Mouse (Mus musculus): ENCODE data around the gene Eya2. TPM values are rescaled to one million over a fixed set of nuclear protein-coding genes. Genes with fewer than 3 reads are reported as not detected.

Gene Eya2
- polyA plus RNA-seq, 1 experiment from 2014 or later, result 0.16 TPM

DNA sequence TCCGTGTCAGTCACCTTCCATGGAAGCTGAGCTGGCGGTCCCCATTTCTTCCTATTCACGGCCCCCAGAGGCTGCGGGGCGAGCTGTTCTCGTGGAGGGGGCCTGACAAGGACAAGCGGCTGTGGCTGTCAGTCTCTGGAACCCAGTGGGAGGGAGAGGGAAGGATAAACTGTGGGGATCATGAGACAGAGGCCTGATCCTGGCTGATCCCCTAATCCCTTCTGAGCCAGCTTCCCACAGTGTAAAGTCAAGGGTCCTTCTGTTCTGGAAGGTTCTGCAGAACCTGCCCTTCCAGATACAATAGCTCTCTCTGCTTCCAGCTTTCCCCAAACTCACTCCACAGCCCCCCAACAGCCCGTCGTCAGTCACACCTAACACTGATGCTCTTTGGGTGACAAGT is 40.8 kb upstream of the Eya2 start:
- no peak overlapping the region for H3K9ac ChIP-seq (ENCODE audit: low read depth, low read length)
- no peaks in the 10 kb centered on the region for H3K27me3 ChIP-seq (replicated peaks; ENCODE audit: control insufficient read depth, insufficient read depth, low read length)
- no peaks in the 10 kb centered on the region for H3K4me1 ChIP-seq (replicated peaks; ENCODE audit: control insufficient read depth, insufficient read depth, low read length)
- no peak overlapping the region for H3K4me3 ChIP-seq (ENCODE audit: low read depth, low read length)
- no peak overlapping the region for H3K4me2 ChIP-seq (replicated peaks; ENCODE audit: low read depth)
- TF ChIP-seq CTCF (IDR thresholded peaks at IDR 0.05; ENCODE audit: low read depth), result no peak
- no peaks in the 10 kb centered on the region for H3K9me3 ChIP-seq (ENCODE audit: control insufficient read depth)
- H3K36me3 ChIP-seq (ENCODE audit: control insufficient read depth, insufficient read depth), result no peaks in the 10 kb centered on the region
- no peak overlapping the region for H3K27ac ChIP-seq (ENCODE audit: low read depth, low read length)
- WGBS, result 74% methylated on average over 9 of the region's 9 CpGs
- ATAC-seq, result no peak

DNA sequence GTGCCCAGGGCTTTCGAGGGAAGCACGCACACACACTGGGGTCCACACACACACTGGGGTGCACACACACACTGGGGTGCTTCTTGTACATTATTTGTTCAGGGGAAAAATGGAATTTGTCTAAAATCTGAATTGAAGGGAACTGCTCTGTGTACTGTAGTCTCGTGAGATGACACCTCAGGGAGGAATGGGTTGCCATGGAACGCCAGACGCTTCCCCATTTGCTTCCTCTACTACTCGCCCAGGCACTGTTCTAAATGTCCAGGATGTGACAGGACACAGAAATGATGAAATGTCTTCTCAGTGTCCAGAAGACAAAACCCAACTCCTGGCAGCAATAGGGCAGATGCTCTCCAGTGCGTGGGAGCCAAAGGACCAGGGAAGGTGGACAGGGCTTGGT is 37.6 kb upstream of the Eya2 start:
- Histone ChIP-seq H3K27ac (ENCODE audit: low read depth, low read length) (no peak overlapping the region), H3K4me1 (replicated peaks; ENCODE audit: control insufficient read depth, insufficient read depth, low read length) (no peaks in the 10 kb centered on the region), H3K27me3 (replicated peaks; ENCODE audit: control insufficient read depth, insufficient read depth, low read length) (no peaks in the 10 kb centered on the region), H3K9ac (ENCODE audit: low read depth, low read length) (no peak overlapping the region), H3K4me2 (replicated peaks; ENCODE audit: low read depth) (no peak overlapping the region), H3K9me3 (ENCODE audit: control insufficient read depth) (no peaks in the 10 kb centered on the region), H3K4me3 (ENCODE audit: low read depth, low read length) (no peak overlapping the region), H3K36me3 (ENCODE audit: control insufficient read depth, insufficient read depth) (no peaks in the 10 kb centered on the region)
- 82% methylated on average over 7 of the region's 7 CpGs for WGBS
- TF ChIP-seq CTCF (IDR thresholded peaks at IDR 0.05; ENCODE audit: low read depth), result no peak
- no peak for ATAC-seq

DNA sequence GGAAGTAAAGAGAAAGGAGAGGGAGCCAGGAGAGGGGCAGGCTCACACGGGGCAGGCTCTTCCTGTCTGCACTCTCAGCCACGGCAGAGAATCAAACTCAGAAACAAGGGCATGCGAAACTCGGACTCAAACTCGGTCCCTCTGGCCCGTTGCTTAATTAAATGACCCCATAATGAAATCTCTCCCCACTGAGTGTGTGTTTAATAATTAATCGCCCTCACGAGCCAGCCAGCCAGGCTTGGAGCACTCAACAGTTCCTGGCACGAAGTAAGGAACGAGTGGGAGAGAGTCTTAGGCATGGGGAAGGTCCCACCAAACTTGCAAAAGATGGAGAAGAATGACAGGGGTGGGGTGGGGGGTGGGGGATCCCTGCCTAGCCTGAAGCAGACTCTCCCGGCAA is 35.9 kb upstream of the Eya2 start:
- H3K9me3 ChIP-seq (ENCODE audit: control insufficient read depth), result no peaks in the 10 kb centered on the region
- TF ChIP-seq CTCF (IDR thresholded peaks at IDR 0.05; ENCODE audit: low read depth), result no peak
- 20% methylated on average over 11 of the region's 11 CpGs for WGBS
- H3K4me1 ChIP-seq (replicated peaks; ENCODE audit: control insufficient read depth, insufficient read depth, low read length), result no peaks in the 10 kb centered on the region
- peaks cover 11% of the 10 kb centered on the region for H3K27me3 ChIP-seq (replicated peaks; ENCODE audit: control insufficient read depth, insufficient read depth, low read length)
- H3K27ac ChIP-seq (ENCODE audit: low read depth, low read length), result no peak overlapping the region
- no peaks in the 10 kb centered on the region for H3K36me3 ChIP-seq (ENCODE audit: control insufficient read depth, insufficient read depth)
- no peak overlapping the region for H3K4me2 ChIP-seq (replicated peaks; ENCODE audit: low read depth)
- no peak overlapping the region for H3K4me3 ChIP-seq (ENCODE audit: low read depth, low read length)
- no peak overlapping the region for H3K9ac ChIP-seq (ENCODE audit: low read depth, low read length)
- ATAC-seq, result no peak

DNA sequence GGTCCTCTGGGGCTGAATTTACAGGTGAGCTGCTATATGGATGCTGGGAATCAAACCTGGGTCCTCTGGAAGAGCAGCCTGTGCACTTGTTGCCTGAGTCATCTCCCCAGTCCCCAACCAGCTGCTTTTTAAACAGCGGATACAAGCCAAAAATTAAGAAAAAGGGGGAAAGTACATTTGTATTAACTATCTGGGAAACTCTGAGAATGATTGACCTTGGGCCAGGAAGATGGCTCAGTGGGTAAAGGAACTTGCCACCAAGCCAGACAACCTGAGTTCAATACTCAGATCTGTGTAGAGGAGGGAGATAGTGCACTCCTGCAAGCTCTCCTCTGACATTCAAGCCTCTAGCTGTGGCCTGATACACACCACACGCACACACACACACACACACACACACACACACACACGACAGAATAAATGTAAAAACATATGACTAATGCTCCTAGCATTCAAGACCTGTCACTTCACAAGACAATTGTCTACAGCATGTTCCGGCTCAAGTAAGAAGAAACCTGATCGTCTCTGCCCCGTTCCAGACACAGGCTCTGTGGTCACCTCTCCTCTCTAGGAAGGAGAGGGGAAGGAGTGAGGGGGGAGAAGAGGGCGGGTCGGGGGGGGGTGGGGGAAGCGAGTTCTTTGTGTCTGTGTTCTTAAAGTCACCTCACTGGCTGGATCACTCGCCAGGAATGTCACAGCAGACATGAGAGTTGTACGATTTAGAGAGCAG is 35.2 kb upstream of the Eya2 start:
- Histone ChIP-seq H3K36me3 (ENCODE audit: control insufficient read depth, insufficient read depth) (no peaks in the 10 kb centered on the region), H3K4me2 (replicated peaks; ENCODE audit: low read depth) (no peak overlapping the region), H3K27ac (ENCODE audit: low read depth, low read length) (no peak overlapping the region), H3K9ac (ENCODE audit: low read depth, low read length) (no peak overlapping the region), H3K4me1 (replicated peaks; ENCODE audit: control insufficient read depth, insufficient read depth, low read length) (peaks cover 3% of the 10 kb centered on the region; the same call in 1 of the 2 replicates), H3K27me3 (replicated peaks; ENCODE audit: control insufficient read depth, insufficient read depth, low read length) (peaks cover 14% of the 10 kb centered on the region), H3K9me3 (ENCODE audit: control insufficient read depth) (no peaks in the 10 kb centered on the region), H3K4me3 (ENCODE audit: low read depth, low read length) (no peak overlapping the region)
- ATAC-seq, result no peak
- TF ChIP-seq CTCF (IDR thresholded peaks at IDR 0.05; ENCODE audit: low read depth), result no peak
- WGBS, result 28% methylated on average over 11 of the region's 11 CpGs

DNA sequence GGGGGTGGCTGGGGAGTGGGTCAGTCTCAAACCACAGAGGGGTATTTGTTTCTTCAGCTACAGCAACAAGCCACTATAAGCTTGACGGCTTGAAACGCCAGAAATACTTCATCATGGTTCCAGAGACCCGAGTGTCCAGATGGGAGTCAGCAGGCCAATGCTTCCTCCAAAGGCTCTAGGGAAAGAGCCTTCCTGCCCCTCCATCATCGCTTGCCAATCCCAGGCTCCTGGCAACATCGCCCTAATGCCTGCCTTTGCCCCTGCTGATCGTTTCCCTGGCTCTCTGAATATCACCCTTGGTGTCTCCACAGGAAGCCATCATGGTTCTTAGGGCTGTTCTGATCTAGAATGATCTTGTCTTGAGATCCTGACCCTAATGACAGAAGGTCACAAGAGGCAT is 33.0 kb upstream of the Eya2 start:
- no peak for ATAC-seq
- no peaks in the 10 kb centered on the region for H3K36me3 ChIP-seq (ENCODE audit: control insufficient read depth, insufficient read depth)
- no peak for TF ChIP-seq CTCF (IDR thresholded peaks at IDR 0.05; ENCODE audit: low read depth)
- H3K27me3 ChIP-seq (replicated peaks; ENCODE audit: control insufficient read depth, insufficient read depth, low read length), result peaks cover 14% of the 10 kb centered on the region
- 73% methylated on average over 6 of the region's 6 CpGs for WGBS
- no peaks in the 10 kb centered on the region for H3K9me3 ChIP-seq (ENCODE audit: control insufficient read depth)
- H3K4me2 ChIP-seq (replicated peaks; ENCODE audit: low read depth), result no peak overlapping the region
- H3K4me1 ChIP-seq (replicated peaks; ENCODE audit: control insufficient read depth, insufficient read depth, low read length), result peaks cover 3% of the 10 kb centered on the region; the same call in 1 of the 2 replicates
- no peak overlapping the region for H3K9ac ChIP-seq (ENCODE audit: low read depth, low read length)
- H3K4me3 ChIP-seq (ENCODE audit: low read depth, low read length), result no peak overlapping the region
- no peak overlapping the region for H3K27ac ChIP-seq (ENCODE audit: low read depth, low read length)

DNA sequence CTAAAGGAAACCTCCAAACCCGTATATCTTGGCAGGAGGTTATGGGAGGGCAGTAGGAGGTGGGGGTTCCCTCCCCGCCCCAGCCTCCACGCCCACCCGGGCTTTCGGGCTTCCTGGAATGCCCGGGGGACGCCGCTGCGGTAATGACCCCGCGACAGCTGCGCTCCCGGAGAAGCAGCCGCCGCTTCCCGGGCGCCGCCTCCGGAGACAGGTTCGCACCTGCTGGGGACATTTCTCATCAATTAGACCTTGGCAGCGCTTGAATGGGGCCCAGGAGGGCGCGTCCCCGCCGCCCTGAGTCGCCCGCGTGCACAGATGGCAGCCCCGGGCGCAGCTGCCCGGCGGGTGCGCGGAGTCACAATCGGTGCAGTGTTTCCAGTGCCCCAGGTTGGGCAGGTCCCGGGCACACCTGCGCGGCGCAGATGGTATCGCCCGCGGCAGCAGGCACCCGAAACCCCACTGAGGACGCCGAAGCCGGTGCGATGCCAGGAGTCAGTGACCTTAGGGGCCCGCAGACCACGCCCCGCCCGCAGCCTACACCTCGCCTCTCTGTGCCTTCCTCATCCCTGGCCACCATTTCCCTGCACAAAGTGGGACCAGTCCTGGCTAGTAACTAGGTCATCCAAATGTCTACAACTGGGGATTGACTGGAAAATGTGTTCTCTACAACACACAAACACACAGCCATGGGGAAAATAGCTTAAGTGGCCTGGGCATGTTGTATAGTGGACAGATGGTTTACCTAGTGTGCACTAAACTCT is 31.4 kb upstream of the Eya2 start:
- H3K9ac ChIP-seq (ENCODE audit: low read depth, low read length), result no peak overlapping the region
- 2% methylated on average over 52 of the region's 52 CpGs for WGBS

More for the DNA sequence above, 31.4 kb upstream of the Eya2 start:
- Histone ChIP-seq H3K4me3 (ENCODE audit: low read depth, low read length) (peak overlapping the region; percentile 33), H3K4me1 (replicated peaks; ENCODE audit: control insufficient read depth, insufficient read depth, low read length) (peaks cover 3% of the 10 kb centered on the region; the same call in 1 of the 2 replicates), H3K4me2 (replicated peaks; ENCODE audit: low read depth) (peak overlapping the region; percentile 75), H3K27ac (ENCODE audit: low read depth, low read length) (no peak overlapping the region), H3K27me3 (replicated peaks; ENCODE audit: control insufficient read depth, insufficient read depth, low read length) (peaks cover 14% of the 10 kb centered on the region), H3K9me3 (ENCODE audit: control insufficient read depth) (no peaks in the 10 kb centered on the region), H3K36me3 (ENCODE audit: control insufficient read depth, insufficient read depth) (no peaks in the 10 kb centered on the region)
- TF ChIP-seq CTCF (IDR thresholded peaks at IDR 0.05; ENCODE audit: low read depth), result no peak
- peak; percentile 93 for ATAC-seq
